Mouse (Mus musculus): Measurements from ENCODE around the gene Adcy3. TPM values are rescaled to one million over a fixed set of nuclear protein-coding genes. Genes with fewer than 3 reads are reported as not detected.

Gene Adcy3
- polyA plus RNA-seq, 1 experiment, result 21.9 TPM

- Histone ChIP-seq H3K4me3 (ENCODE audit: insufficient read depth, low read length) (no peak overlapping the region), H3K27ac (ENCODE audit: insufficient read depth, low read length) (no peak overlapping the region), H3K4me1 (ENCODE audit: control insufficient read depth, insufficient read depth, low read length) (no peaks in the 10 kb centered on the region)
- TF ChIP-seq POLR2A (IDR thresholded peaks at IDR 0.05; ENCODE audit: low read depth, low read length) (no peak), CTCF (IDR thresholded peaks at IDR 0.05; ENCODE audit: borderline replicate concordance, insufficient read depth, low read length) (no peak)
Observed at GRCm38 (mm10) chr12:4198702-4199101, 65.8 kb downstream of the Adcy3 start.

- H3K27ac ChIP-seq (ENCODE audit: insufficient read depth, low read length), result no peak overlapping the region
- H3K4me3 ChIP-seq (ENCODE audit: insufficient read depth, low read length), result no peak overlapping the region
- H3K4me1 ChIP-seq (ENCODE audit: control insufficient read depth, insufficient read depth, low read length), result no peaks in the 10 kb centered on the region
- no peak for TF ChIP-seq CTCF (IDR thresholded peaks at IDR 0.05; ENCODE audit: borderline replicate concordance, insufficient read depth, low read length)
- no peak for TF ChIP-seq POLR2A (IDR thresholded peaks at IDR 0.05; ENCODE audit: low read depth, low read length)
Observed at GRCm38 (mm10) chr12:4199271-4199670, 66.4 kb downstream of the Adcy3 start.

- H3K27ac ChIP-seq (ENCODE audit: insufficient read depth, low read length), result no peak overlapping the region
- H3K4me1 ChIP-seq (ENCODE audit: control insufficient read depth, insufficient read depth, low read length), result no peaks in the 10 kb centered on the region
- no peak overlapping the region for H3K4me3 ChIP-seq (ENCODE audit: insufficient read depth, low read length)
- TF ChIP-seq CTCF (IDR thresholded peaks at IDR 0.05; ENCODE audit: borderline replicate concordance, insufficient read depth, low read length) (no peak), POLR2A (IDR thresholded peaks at IDR 0.05; ENCODE audit: low read depth, low read length) (no peak)
Observed at GRCm38 (mm10) chr12:4201454-4202200, 68.7 kb downstream of the Adcy3 start.

GRCm38 (mm10) chr12:4202206-4202605, 69.3 kb downstream of the Adcy3 start:
- no peaks in the 10 kb centered on the region for H3K4me1 ChIP-seq (ENCODE audit: control insufficient read depth, insufficient read depth, low read length)
- H3K27ac ChIP-seq (ENCODE audit: insufficient read depth, low read length), result no peak overlapping the region
- no peak for TF ChIP-seq CTCF (IDR thresholded peaks at IDR 0.05; ENCODE audit: borderline replicate concordance, insufficient read depth, low read length)
- no peak for TF ChIP-seq POLR2A (IDR thresholded peaks at IDR 0.05; ENCODE audit: low read depth, low read length)
- no peak overlapping the region for H3K4me3 ChIP-seq (ENCODE audit: insufficient read depth, low read length)

GRCm38 (mm10) chr12:4206106-4206505, 73.2 kb downstream of the Adcy3 start:
- Histone ChIP-seq H3K27ac (ENCODE audit: insufficient read depth, low read length) (no peak overlapping the region), H3K4me1 (ENCODE audit: control insufficient read depth, insufficient read depth, low read length) (no peaks in the 10 kb centered on the region), H3K4me3 (ENCODE audit: insufficient read depth, low read length) (no peak overlapping the region)
- TF ChIP-seq POLR2A (IDR thresholded peaks at IDR 0.05; ENCODE audit: low read depth, low read length) (no peak), CTCF (IDR thresholded peaks at IDR 0.05; ENCODE audit: borderline replicate concordance, insufficient read depth, low read length) (no peak)

- Histone ChIP-seq H3K4me3 (ENCODE audit: insufficient read depth, low read length) (no peak overlapping the region), H3K27ac (ENCODE audit: insufficient read depth, low read length) (no peak overlapping the region), H3K4me1 (ENCODE audit: control insufficient read depth, insufficient read depth, low read length) (no peaks in the 10 kb centered on the region)
- TF ChIP-seq CTCF (IDR thresholded peaks at IDR 0.05; ENCODE audit: borderline replicate concordance, insufficient read depth, low read length) (0 out of 2 replicates have a peak, but pooled peaks have one; percentile 0), POLR2A (IDR thresholded peaks at IDR 0.05; ENCODE audit: low read depth, low read length) (no peak)
Observed at GRCm38 (mm10) chr12:4208405-4209133, 75.7 kb downstream of the Adcy3 start.

GRCm38 (mm10) chr12:4209196-4209595, 76.3 kb downstream of the Adcy3 start:
- H3K4me1 ChIP-seq (ENCODE audit: control insufficient read depth, insufficient read depth, low read length), result no peaks in the 10 kb centered on the region
- no peak for TF ChIP-seq POLR2A (IDR thresholded peaks at IDR 0.05; ENCODE audit: low read depth, low read length)
- TF ChIP-seq CTCF (IDR thresholded peaks at IDR 0.05; ENCODE audit: borderline replicate concordance, insufficient read depth, low read length), result no peak
- no peak overlapping the region for H3K27ac ChIP-seq (ENCODE audit: insufficient read depth, low read length)
- no peak overlapping the region for H3K4me3 ChIP-seq (ENCODE audit: insufficient read depth, low read length)

- Histone ChIP-seq H3K4me3 (ENCODE audit: insufficient read depth, low read length) (no peak overlapping the region), H3K4me1 (ENCODE audit: control insufficient read depth, insufficient read depth, low read length) (no peaks in the 10 kb centered on the region), H3K27ac (ENCODE audit: insufficient read depth, low read length) (no peak overlapping the region)
- TF ChIP-seq CTCF (IDR thresholded peaks at IDR 0.05; ENCODE audit: borderline replicate concordance, insufficient read depth, low read length) (no peak), POLR2A (IDR thresholded peaks at IDR 0.05; ENCODE audit: low read depth, low read length) (no peak)
Observed at GRCm38 (mm10) chr12:4211174-4211573, 78.3 kb downstream of the Adcy3 start.

- H3K27ac ChIP-seq (ENCODE audit: insufficient read depth, low read length), result no peak overlapping the region
- no peak for TF ChIP-seq POLR2A (IDR thresholded peaks at IDR 0.05; ENCODE audit: low read depth, low read length)
- no peak for TF ChIP-seq CTCF (IDR thresholded peaks at IDR 0.05; ENCODE audit: borderline replicate concordance, insufficient read depth, low read length)
- no peaks in the 10 kb centered on the region for H3K4me1 ChIP-seq (ENCODE audit: control insufficient read depth, insufficient read depth, low read length)
- no peak overlapping the region for H3K4me3 ChIP-seq (ENCODE audit: insufficient read depth, low read length)
Observed at GRCm38 (mm10) chr12:4212908-4213307, 80.0 kb downstream of the Adcy3 start.

- Histone ChIP-seq H3K4me1 (ENCODE audit: control insufficient read depth, insufficient read depth, low read length) (no peaks in the 10 kb centered on the region), H3K4me3 (ENCODE audit: insufficient read depth, low read length) (no peak overlapping the region), H3K27ac (ENCODE audit: insufficient read depth, low read length) (no peak overlapping the region)
- TF ChIP-seq POLR2A (IDR thresholded peaks at IDR 0.05; ENCODE audit: low read depth, low read length) (no peak), CTCF (IDR thresholded peaks at IDR 0.05; ENCODE audit: borderline replicate concordance, insufficient read depth, low read length) (no peak)
Observed at GRCm38 (mm10) chr12:4230156-4230555, 97.3 kb downstream of the Adcy3 start.
